Mouse (Mus musculus) kidney, adult 2 months (tissue): Measurements from ENCODE around the gene Capn1.

Experiments
- CTCF ChIP-seq: fragments of 200-500 bp; conservative IDR thresholded peaks from 2 replicates; pipeline ENCODE4 v1.5.1; 2011; ENCODE audit warnings: low read depth, mild to moderate bottlenecking, control low read depth, low read length, moderate library complexity, mixed read lengths; ENCODE audit not compliant: insufficient read depth, insufficient read length
- POLR2A ChIP-seq: fragments of 200-500 bp; IDR thresholded peaks from one replicate; pipeline ENCODE4 v1.6.1; 2011; ENCODE audit warnings: low read depth, low read length, control low read depth

DNA sequence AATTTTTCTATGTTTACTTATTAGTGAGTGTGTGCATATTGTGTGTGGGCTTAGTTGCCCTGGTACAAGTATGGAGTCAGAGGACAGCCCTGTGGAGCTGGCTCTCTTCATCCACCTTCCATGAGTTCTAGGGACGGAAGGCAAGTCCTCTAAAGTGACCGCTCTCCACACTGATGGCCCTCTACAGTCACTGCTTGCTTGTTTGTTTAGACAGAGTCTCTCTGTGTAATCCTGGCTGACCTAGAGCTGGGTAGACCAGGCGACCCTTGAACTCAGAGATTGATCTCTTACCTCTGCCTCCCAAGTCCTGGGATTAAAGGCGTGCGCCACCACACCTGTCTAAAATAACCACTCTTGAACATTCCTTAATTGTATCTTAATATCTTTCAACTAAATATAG is 58.3 kb downstream of the Capn1 start:
- TF ChIP-seq CTCF (no peak), POLR2A (no peak)
